Mouse (Mus musculus): ENCODE measurements around the gene Sdc1. TPM values are rescaled to one million over a fixed set of nuclear protein-coding genes. Genes with fewer than 3 reads are reported as not detected.
A peak's percentile ranks its signal among the peaks of the same experiment; 100 is the strongest.

Gene Sdc1
- polyA plus RNA-seq (2016; fragmentation: Nextera tagmentation; extraction: Ambion mirVana): 46.0 and 46.4 TPM in 2 replicates

- ATAC-seq (ENCODE audit: insufficient number of reproducible peaks, low FRiP score): peak; percentile 92
- Histone ChIP-seq H3K27me3 (replicated peaks) (no peaks in the 10 kb centered on the region), H3K36me3 (no peaks in the 10 kb centered on the region), H3K9ac (peak within 1 kb of the TSS; percentile 83), H3K4me3 (peak within 1 kb of the TSS; percentile 71), H3K4me2 (peak within 1 kb of the TSS; percentile 94), H3K4me1 (replicated peaks) (peaks cover 10% of the 10 kb centered on the region), H3K27ac (ENCODE audit: poor library complexity, severe bottlenecking) (peak within 1 kb of the TSS; percentile 65; the same call in 1 of the 2 replicates), H3K9me3 (replicated peaks) (no peaks in the 10 kb centered on the region)
- under 1% methylated on average over 66 of the region's 67 CpGs for WGBS
Measured at GRCm38 (mm10) chr12:8770946-8771843, at the start of gene Sdc1. Gene Sdc1 (plus strand): TSS chr12:8771323.

GRCm38 (mm10) chr12:8726890-8727289 lies 44.2 kb upstream of the Sdc1 start:
- Histone ChIP-seq H3K4me2 (no peak overlapping the region), H3K27ac (ENCODE audit: poor library complexity, severe bottlenecking) (no peak overlapping the region), H3K9ac (no peak overlapping the region), H3K9me3 (replicated peaks) (no peaks in the 10 kb centered on the region), H3K4me1 (replicated peaks) (no peaks in the 10 kb centered on the region), H3K36me3 (peaks cover 35% of the 10 kb centered on the region), H3K4me3 (no peak overlapping the region), H3K27me3 (replicated peaks) (no peaks in the 10 kb centered on the region)
- no peak for ATAC-seq (ENCODE audit: insufficient number of reproducible peaks, low FRiP score)
- 55% methylated on average over 1 of the region's 1 CpGs for WGBS

DNA sequence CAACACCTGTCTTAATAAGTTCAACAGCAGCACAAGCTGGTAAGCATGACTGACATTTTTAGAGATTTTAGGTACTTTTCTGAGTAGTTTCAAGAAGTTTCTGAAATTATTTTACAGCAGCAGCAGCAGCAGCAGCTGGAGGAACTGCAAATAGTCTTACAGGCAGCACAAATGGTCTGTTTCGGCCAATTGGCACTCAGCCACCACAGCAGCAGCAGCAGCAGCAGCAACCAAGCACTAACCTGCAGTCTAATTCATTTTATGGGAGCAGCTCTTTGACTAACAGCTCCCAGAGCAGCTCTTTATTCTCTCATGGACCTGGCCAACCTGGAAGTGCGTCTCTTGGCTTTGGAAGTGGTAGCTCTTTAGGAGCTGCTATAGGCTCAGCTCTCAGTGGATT lies 42.4 kb upstream of the Sdc1 start:
- no peak overlapping the region for H3K4me2 ChIP-seq
- ATAC-seq (ENCODE audit: insufficient number of reproducible peaks, low FRiP score): no peak
- H3K27ac ChIP-seq (ENCODE audit: poor library complexity, severe bottlenecking): no peak overlapping the region
- H3K4me1 ChIP-seq (replicated peaks): no peaks in the 10 kb centered on the region
- H3K36me3 ChIP-seq: peaks cover 30% of the 10 kb centered on the region
- H3K9ac ChIP-seq: no peak overlapping the region
- H3K4me3 ChIP-seq: no peak overlapping the region
- H3K9me3 ChIP-seq (replicated peaks): no peaks in the 10 kb centered on the region
- H3K27me3 ChIP-seq (replicated peaks): no peaks in the 10 kb centered on the region
- WGBS: 97% methylated on average over 2 of the region's 2 CpGs

DNA sequence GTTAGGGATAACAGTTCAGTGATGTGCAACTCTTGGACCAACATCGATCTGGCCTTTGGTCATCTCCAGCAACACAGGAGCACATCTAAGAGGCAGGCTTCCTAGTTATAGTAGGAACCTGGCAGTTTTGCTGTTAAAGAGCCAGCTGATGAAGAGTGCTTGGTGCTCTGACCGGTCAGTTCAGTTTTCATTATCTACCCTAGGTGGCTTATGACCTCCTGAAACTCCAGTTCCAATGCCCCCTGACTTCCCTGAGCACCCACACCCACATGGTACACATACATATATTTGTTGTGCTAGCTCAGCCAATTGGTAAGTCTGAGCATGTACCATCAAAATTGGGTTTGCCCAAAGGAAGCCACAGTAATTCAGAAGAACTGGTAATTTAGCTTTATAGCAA lies 17.5 kb upstream of the Sdc1 start:
- 93% methylated on average over 2 of the region's 2 CpGs for WGBS
- H3K4me2 ChIP-seq: no peak overlapping the region
- H3K4me1 ChIP-seq (replicated peaks): no peaks in the 10 kb centered on the region
- peaks cover 59% of the 10 kb centered on the region for H3K36me3 ChIP-seq
- no peaks in the 10 kb centered on the region for H3K27me3 ChIP-seq (replicated peaks)
- H3K27ac ChIP-seq (ENCODE audit: poor library complexity, severe bottlenecking): no peak overlapping the region
- no peak for ATAC-seq (ENCODE audit: insufficient number of reproducible peaks, low FRiP score)
- H3K4me3 ChIP-seq: no peak overlapping the region
- H3K9ac ChIP-seq: no peak overlapping the region
- H3K9me3 ChIP-seq (replicated peaks): peaks cover 7% of the 10 kb centered on the region; the same call in 1 of the 2 replicates

- no peak overlapping the region for H3K4me2 ChIP-seq
- 65% methylated on average over 4 of the region's 4 CpGs for WGBS
- peaks cover 55% of the 10 kb centered on the region for H3K36me3 ChIP-seq
- H3K27ac ChIP-seq (ENCODE audit: poor library complexity, severe bottlenecking): no peak overlapping the region; the same call in 1 of the 2 replicates
- H3K4me3 ChIP-seq: no peak overlapping the region
- H3K4me1 ChIP-seq (replicated peaks): peaks cover 1% of the 10 kb centered on the region
- no peaks in the 10 kb centered on the region for H3K27me3 ChIP-seq (replicated peaks)
- H3K9ac ChIP-seq: no peak overlapping the region
- ATAC-seq (ENCODE audit: insufficient number of reproducible peaks, low FRiP score): no peak; the same call in 1 of the 2 replicates
- peaks cover 7% of the 10 kb centered on the region; the same call in 1 of the 2 replicates for H3K9me3 ChIP-seq (replicated peaks)
Measured at GRCm38 (mm10) chr12:8754116-8754515, 17.0 kb upstream of the Sdc1 start.

DNA sequence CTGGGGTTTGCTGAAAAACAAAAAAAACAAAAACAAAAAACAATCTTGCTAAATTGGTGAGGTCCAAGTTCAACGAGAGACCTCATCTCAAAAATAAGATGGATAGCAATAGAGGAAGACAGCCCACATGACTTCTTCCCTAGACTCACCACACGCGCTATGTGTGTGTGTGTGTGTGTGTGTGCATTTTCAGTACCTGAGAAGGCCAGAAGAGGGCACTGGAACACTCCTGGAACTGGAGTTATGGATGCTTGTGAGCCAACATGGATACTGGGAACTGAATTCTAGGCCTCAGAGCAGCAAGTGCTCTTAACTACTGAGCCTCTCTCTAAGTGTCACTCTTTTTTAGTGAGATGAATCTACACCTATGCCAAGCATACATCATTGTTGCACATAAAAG lies 13.1 kb upstream of the Sdc1 start:
- Histone ChIP-seq H3K4me1 (replicated peaks) (peaks cover 5% of the 10 kb centered on the region), H3K4me3 (no peak overlapping the region), H3K27me3 (replicated peaks) (no peaks in the 10 kb centered on the region), H3K9me3 (replicated peaks) (peaks cover 7% of the 10 kb centered on the region; the same call in 1 of the 2 replicates), H3K9ac (no peak overlapping the region), H3K4me2 (no peak overlapping the region), H3K27ac (ENCODE audit: poor library complexity, severe bottlenecking) (no peak overlapping the region), H3K36me3 (peaks cover 36% of the 10 kb centered on the region)
- whole genome bisulfite sequencing: 99% methylated on average over 3 of the region's 3 CpGs
- ATAC-seq (ENCODE audit: insufficient number of reproducible peaks, low FRiP score): no peak

DNA sequence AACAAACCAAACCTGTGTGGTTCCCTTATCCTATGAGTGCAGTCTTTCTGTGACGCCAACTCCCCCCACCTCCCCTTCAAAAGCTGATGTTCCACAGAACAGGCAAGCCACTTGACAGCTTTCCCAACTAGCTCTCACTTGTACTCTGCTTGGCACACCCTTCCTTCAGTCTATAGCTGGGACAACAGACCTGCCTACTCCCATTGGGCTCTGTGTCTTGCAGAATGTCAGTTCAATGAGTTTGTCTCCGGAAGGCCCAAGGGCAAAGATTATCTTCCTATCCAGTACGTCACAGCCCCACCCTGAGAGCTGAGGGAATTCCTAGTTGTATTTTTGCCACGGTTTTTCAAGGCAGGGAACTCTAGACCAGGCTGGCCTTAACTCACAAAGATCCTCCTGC lies 12.0 kb upstream of the Sdc1 start:
- 35% methylated on average over 4 of the region's 4 CpGs for WGBS
- Histone ChIP-seq H3K36me3 (peaks cover 28% of the 10 kb centered on the region), H3K27ac (ENCODE audit: poor library complexity, severe bottlenecking) (no peak overlapping the region), H3K9me3 (replicated peaks) (peaks cover 7% of the 10 kb centered on the region; the same call in 1 of the 2 replicates), H3K4me3 (no peak overlapping the region), H3K4me1 (replicated peaks) (peaks cover 5% of the 10 kb centered on the region), H3K9ac (no peak overlapping the region), H3K27me3 (replicated peaks) (no peaks in the 10 kb centered on the region), H3K4me2 (no peak overlapping the region)
- no peak for ATAC-seq (ENCODE audit: insufficient number of reproducible peaks, low FRiP score)

DNA sequence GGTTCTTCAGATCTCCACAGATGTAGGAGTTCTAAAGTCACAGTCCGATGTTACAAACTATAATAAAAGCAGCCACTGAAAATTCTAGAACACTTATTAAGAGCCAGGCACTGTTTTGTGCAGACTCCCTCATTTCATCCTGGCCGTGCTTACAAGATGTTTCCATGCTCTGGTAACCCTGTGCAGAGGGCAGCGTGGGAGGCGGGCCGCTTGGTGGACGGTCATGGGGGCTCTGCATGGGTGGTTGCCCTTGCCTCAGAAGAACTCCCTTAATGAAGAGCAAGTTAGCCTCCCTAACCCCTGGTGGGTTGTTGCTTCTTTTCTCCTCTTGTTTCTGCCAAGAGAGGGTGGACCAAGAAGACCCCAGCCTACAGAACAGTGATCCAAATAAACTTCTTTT lies 11.3 kb upstream of the Sdc1 start:
- peaks cover 23% of the 10 kb centered on the region for H3K36me3 ChIP-seq
- H3K4me3 ChIP-seq: no peak overlapping the region
- H3K27me3 ChIP-seq (replicated peaks): no peaks in the 10 kb centered on the region
- peaks cover 7% of the 10 kb centered on the region; the same call in 1 of the 2 replicates for H3K9me3 ChIP-seq (replicated peaks)
- WGBS: 88% methylated on average over 6 of the region's 6 CpGs
- H3K27ac ChIP-seq (ENCODE audit: poor library complexity, severe bottlenecking): no peak overlapping the region
- no peak for ATAC-seq (ENCODE audit: insufficient number of reproducible peaks, low FRiP score)
- no peak overlapping the region for H3K4me2 ChIP-seq
- H3K4me1 ChIP-seq (replicated peaks): peaks cover 5% of the 10 kb centered on the region
- H3K9ac ChIP-seq: no peak overlapping the region

- Histone ChIP-seq H3K27ac (ENCODE audit: poor library complexity, severe bottlenecking) (no peak overlapping the region), H3K4me3 (no peak overlapping the region), H3K4me1 (replicated peaks) (peaks cover 5% of the 10 kb centered on the region), H3K9ac (no peak overlapping the region), H3K4me2 (no peak overlapping the region), H3K36me3 (peaks cover 17% of the 10 kb centered on the region), H3K27me3 (replicated peaks) (no peaks in the 10 kb centered on the region), H3K9me3 (replicated peaks) (peaks cover 7% of the 10 kb centered on the region; the same call in 1 of the 2 replicates)
- ATAC-seq (ENCODE audit: insufficient number of reproducible peaks, low FRiP score): no peak
- 71% methylated on average over 6 of the region's 6 CpGs for WGBS
Measured at GRCm38 (mm10) chr12:8760561-8760960, 10.6 kb upstream of the Sdc1 start.

- Histone ChIP-seq H3K9ac (no peak overlapping the region), H3K36me3 (peaks cover 17% of the 10 kb centered on the region), H3K4me2 (no peak overlapping the region), H3K9me3 (replicated peaks) (peaks cover 7% of the 10 kb centered on the region; the same call in 1 of the 2 replicates), H3K27me3 (replicated peaks) (no peaks in the 10 kb centered on the region), H3K27ac (ENCODE audit: poor library complexity, severe bottlenecking) (no peak overlapping the region), H3K4me1 (replicated peaks) (peaks cover 5% of the 10 kb centered on the region), H3K4me3 (no peak overlapping the region)
- 69% methylated on average over 7 of the region's 7 CpGs for WGBS
- no peak for ATAC-seq (ENCODE audit: insufficient number of reproducible peaks, low FRiP score)
Measured at GRCm38 (mm10) chr12:8761058-8761457, 10.1 kb upstream of the Sdc1 start.

- H3K27ac ChIP-seq (ENCODE audit: poor library complexity, severe bottlenecking): no peak overlapping the region
- peaks cover 5% of the 10 kb centered on the region for H3K36me3 ChIP-seq
- peaks cover 5% of the 10 kb centered on the region; the same call in 1 of the 2 replicates for H3K9me3 ChIP-seq (replicated peaks)
- H3K27me3 ChIP-seq (replicated peaks): no peaks in the 10 kb centered on the region
- peaks cover 5% of the 10 kb centered on the region for H3K4me1 ChIP-seq (replicated peaks)
- WGBS: 78% methylated on average over 2 of the region's 2 CpGs
- H3K4me3 ChIP-seq: no peak overlapping the region
- no peak overlapping the region for H3K4me2 ChIP-seq
- no peak for ATAC-seq (ENCODE audit: insufficient number of reproducible peaks, low FRiP score)
- H3K9ac ChIP-seq: no peak overlapping the region
Measured at GRCm38 (mm10) chr12:8762667-8763066, 8.5 kb upstream of the Sdc1 start.
